Mouse (Mus musculus) spleen, adult 12 weeks (tissue): ENCODE measurements around the gene Aox1.
A peak's percentile ranks its signal among the peaks of the same experiment; 100 is the strongest.
"Not testable (repeated sequence)": the region's sequence is repeated elsewhere in the genome, so short reads cannot be mapped to it uniquely, and the experiment has no call there.

Experiments used
- DNase-seq: peaks from one replicate; pipeline ENCODE4 v3.0.0; 2022; ENCODE audit warnings: low spot score

Gene Aox1

DNA sequence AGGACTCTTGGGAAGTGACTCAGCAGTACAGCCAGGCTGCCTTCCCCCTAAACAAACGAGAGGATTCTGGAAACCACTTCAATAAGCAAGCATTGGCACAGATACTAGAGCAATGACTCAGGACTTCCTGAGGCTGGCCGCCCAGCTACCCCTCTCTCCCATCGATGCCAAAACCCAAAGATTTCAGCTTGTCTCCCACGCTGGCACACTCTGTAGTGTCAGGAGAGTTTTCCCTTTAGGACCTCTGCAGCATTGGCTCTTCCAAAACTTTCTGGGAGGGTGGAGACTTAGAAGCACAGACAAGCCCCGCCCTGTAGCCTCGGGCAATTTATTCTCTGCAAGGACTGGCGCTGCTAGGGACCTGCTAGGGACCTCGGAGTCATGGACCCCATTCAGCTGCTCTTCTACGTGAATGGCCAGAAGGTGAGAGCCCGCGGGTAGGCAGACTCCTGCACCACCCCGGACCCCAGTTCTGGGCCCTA, at the start of gene Aox1:
Aox1 (plus strand) TSS at position 296 of the 482 bp plus-strand sequence.
- DNase-seq, result no peak

DNA sequence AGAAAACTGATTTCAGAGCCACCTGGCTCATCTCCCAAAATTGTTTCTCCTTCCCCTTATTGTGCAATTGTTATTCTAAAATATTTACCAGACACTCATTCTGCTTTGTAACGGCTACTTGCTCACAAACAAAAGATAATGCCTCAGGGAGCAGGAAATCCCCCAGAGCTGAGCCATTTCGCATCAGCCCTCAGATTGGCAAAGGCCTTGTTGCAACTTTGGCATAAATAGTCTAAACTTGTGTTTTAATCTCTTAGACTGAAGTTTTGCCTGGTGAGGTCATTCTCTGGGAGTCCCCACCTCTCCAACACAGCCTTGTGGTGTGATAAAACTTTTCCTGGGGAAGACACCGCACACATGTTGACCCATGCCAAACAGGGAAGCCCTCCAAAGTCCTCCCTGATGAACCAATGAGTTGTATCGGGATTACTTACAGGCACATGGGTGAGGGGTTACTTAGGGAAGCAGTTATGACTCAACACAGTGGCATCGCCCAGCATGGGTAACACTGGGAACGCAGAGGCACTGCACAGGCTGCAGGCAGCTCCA, 40.6 kb upstream of the Aox1 start:
- no peak for DNase-seq

DNA sequence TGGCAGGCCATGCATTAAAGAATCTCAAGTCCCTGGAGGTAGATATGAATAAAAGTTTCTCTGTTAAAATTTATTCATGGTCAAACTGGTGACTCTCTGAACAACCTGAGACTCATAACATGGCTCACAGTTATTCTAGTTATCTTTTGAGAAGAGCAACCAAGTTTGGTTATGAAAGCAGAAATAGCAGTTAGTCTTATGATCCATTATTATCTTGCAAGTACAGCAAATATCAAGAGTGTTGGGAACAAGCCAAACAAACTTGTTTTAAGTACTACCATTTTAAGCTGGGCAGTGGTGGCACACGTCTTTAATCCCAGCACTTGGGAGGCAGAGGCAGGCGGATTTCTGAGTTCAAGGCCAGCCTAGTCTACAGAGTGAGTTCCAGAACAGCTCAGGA, 38.5 kb upstream of the Aox1 start:
- DNase-seq, result no peak

DNA sequence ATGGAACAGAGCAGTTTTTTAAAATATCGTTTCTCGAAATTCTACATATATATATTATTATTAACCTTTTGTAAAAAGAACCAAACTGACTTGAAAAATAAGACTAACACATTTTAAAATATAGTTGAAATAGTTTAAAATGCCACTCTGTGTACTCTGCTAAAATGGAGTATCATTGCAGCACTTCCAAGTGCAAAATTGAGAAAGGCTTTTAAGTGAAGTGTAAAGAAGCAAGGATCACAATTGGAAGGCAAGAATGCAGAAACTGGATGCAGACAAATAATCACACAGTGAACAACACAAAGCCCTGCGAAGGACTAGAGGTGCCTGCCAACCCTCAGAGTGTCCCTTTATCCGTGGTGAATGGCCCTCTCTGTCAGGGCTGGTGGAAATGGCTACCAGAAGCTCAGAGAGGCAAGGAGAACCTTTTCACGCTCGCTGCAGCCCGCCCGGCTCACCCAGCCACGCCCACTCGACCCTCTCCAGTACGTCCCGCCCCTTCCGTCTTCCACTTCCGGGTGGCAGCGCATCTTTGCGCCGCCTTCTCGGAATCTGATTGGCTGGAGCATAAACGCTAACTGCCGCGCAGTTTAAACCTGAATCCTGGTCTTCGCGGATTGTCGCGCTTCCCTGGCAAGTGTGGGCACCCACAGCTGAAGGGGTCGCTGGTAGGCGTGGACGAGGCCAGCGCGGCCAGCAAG, 34.1 kb upstream of the Aox1 start, which contains the start of gene Sgo2a:
Sgo2a (plus strand) TSS at position 540 of the 701 bp plus-strand sequence.
- DNase-seq, result peak; percentile 92

DNA sequence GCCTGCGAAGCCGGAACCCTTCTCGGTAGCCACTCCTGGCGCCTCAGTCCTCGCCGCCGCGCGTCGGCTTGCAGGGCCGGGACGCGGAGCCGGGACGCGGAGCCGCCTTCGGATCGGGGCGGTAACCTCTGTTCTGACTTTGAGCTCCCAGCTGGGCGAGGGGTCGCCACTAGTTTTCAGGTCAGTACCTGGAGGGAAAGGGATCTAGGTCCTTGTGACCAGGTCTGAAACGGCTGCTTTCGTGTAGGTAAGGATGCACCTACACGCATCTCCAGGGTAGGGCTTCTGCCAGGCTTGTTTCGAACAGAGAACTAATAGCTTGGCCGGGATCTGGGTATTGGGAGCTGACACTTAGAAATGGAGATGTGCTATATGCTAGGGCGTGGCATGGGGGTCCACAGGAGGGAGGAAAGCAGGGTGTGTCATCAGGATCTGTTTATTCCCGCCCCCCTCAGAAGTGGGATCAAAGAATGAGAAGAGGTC, 33.6 kb upstream of the Aox1 start:
- DNase-seq, result no peak

DNA sequence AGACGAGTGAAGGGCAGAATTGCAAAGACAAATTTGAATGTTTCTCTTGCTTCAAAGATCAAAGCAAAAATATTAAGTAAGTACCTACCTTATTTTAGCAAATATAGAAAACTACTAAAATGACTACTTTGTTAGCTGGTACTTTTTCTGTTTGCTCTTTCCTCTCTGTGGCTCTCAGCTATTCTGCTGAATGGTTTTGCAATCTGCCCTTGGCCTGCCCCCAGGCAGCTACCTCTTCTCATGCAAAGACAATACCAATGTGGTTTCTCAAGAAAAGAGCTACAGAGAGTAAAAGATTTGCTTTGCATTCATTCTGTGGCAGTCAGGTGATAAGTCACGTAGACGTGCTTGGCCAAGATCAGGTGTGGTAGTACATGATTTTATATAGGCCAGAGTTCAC, 31.6 kb upstream of the Aox1 start:
- no peak for DNase-seq

DNA sequence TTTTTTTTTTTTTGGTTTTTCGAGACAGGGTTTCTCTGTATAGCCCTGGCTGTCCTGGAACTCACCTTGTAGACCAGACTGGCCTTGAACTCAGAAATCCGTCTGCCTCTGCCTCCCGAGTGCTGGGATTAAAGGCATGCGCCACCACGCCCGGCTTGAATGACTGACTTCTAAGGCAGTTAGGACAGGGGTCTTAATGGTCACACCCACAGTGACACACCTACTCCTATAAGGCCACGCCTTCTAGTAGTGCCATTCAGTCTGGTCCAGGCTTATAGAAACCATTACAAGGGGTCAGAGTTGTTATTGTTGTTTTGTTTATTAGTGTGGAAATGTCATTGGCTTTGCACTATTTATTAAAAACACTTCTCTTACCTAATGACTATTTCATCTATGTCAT, 23.3 kb upstream of the Aox1 start:
- DNase-seq, result not testable (repeated sequence)

DNA sequence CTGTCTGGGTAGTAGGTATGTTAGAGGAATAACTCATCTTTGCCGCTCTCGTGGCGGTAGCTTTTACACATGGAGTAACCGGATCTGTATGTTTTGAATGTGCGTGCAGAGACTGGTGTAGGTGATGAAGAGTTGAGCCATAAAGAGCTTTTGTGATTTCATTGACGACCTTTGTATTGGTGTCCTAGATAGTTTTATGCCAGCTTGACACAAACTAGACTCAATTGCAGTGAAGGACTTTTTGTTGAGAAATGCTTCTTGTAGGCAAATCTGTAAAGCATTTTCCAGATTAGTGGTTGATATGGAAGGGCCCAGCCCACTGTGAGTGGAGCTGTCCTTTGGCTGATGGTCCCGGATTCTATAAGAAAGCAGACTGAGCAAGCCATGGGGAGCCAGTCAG, 10.9 kb upstream of the Aox1 start, which contains the start of gene Kctd18:
Kctd18 (minus strand) TSS at position 101 of the 400 bp plus-strand sequence.
- DNase-seq, result no peak

DNA sequence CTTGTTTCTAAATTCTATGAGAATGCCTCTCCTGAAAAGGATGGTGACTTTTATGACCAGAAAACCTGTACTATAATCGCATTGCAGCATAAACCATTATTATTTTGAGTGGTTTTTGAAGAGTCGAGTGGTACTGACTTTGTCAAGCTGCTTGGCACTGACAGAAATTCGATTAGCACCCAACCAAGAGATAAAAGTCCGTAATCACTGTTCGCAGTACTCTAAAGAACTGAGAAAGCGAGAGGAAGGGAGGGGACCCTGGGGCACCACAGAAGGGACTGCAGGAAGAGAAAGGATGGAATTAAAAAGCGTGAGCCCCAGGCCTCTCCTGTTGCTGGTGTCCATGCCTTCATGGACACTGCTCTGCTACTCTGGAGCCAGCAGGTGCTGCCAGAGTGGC, 2.0 kb upstream of the Aox1 start:
- DNase-seq, result no peak

DNA sequence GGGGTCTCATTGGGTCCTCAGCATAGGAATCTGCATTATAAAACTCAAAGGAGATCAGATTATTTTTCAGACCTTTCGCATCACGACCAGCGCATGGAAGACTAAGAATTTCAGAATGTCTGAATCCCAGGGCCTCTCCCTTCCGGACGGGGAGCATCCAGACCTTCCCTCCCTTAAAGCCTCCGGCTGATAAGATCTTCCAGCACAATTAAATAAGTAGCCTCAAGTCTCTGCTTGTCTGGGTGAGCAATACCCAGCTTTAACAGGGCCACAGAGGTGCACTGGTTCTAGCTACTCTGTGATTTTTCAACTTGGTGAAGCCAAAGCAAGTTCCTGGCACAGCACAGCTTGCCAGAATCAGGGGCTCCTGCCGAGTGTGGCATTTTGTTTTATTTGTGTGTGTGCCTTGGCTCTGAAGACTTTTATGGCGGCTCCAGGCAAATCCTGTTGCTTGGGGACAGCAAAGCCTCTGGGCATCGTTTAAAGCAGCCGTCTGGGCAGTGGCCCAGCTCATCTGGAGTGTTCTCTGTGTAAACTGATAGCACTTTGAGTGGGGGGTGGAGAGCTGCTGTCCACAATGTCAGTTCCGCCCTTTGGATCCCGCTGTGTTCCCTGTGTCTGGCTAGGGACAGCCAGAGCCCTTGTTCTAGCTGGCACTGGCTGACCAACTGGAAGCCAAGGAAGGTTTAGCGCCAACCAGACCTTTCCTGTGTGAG, 583 bp downstream of the Aox1 start:
- DNase-seq, result no peak

DNA sequence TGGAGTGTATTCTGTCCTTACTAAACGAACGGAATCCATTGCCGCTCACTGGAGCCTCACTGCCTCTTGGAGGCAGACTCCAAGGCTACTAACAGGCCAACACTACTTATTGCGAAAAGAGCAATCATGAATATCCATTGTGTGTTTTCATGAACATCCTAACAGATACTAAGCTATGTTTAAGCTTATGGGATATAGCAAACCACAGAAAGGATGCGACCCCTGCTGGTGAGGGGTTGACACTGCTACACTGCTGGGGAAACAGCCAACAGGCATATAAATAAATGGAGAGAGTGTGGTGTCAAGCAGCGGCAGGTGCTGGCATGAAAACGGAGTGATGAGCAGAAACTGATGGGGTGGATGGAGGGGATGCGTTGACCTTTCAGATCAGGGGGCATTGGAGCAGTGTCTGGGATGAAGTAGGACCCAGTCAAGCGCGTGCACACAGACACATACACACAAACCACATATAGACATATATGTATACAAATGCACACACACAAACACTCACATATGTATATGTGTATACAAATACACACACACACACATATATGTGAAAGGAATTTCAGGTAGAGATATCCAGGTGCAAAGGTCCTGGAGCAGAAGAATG, 1.5 kb downstream of the Aox1 start:
- peak; percentile 35 for DNase-seq

DNA sequence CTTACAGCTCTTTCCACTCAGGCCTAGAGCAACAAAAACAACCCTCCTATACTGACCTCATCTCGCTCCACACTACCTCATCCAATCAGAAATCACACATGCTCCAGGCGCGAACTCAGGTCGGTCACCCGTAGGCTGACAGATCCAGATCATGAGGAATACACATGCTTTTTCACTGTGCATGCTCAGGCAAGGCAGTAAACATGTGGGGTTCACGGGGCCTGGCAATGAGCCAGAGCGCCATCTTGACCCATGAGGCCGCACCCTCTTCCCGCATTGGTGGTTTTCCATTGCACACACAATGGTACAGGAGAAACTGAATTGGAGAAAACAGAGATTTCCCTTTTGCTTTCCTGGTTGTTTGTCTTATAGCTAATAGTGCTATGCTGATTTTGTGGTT, 7.6 kb downstream of the Aox1 start:
- not testable (repeated sequence) for DNase-seq

DNA sequence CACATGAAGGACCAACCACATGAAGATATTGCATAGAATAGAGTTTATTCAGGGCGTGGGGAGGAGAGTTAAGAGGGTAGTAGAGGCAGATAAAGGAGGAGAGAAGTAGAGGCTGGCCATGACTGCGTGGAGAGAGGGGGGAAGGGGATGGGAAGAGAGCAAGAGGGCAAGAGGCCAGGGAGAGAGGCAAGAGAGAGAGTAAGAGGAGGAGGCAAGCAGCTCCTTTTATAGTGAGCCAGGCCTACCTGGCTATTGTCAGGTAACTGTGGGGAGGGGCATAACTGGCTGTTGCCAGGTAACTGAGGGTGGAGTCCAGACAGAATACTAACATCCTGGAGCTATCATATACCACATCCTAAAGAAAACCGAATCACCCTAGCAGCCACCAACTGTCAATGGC, 15.3 kb downstream of the Aox1 start:
- no peak for DNase-seq

DNA sequence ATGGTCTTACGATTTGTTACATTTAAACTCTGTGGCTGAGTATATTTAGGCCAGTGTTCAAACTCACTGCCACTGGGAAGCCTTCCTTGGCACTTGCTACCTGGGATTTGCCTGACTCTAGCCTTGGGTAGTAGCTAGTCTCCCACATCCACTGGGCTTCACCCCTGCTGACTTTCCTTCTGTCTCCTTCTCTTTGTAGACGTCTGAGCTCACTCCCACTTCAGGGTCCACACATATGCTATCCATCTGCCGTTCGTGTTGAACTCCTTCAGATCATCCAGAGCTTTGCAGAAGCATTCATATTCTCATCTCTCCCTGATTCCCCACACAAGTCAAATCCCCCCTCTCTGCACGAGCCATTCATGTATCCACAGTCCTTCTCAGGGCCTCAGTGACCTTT, 15.8 kb downstream of the Aox1 start:
- no peak for DNase-seq

DNA sequence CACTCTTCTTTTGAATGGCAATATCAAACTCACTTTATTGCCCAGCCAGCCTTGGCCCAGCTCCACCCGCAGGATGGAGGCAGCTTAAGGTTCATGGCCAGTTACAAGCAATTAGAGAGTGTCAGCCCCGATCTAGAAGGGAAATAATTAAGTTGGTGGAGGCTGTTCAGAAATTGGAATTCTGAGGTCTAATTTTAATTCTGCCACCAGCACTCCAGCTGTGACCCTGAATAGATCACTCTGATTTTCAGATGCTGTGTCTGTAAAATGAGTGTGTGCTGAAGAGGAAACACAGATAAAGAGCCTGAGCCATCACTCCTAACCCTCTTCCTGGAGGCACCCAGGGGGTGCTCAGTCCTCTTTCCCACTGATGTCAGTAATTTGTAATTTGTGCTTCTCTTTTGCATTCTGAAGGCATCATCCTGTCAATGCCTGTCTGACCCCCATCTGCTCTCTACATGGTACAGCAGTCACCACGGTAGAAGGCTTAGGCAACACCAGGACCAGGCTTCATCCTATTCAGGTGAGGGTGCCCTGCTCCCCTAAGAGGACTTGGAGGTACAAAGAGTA, 17.1 kb downstream of the Aox1 start:
- DNase-seq, result no peak

DNA sequence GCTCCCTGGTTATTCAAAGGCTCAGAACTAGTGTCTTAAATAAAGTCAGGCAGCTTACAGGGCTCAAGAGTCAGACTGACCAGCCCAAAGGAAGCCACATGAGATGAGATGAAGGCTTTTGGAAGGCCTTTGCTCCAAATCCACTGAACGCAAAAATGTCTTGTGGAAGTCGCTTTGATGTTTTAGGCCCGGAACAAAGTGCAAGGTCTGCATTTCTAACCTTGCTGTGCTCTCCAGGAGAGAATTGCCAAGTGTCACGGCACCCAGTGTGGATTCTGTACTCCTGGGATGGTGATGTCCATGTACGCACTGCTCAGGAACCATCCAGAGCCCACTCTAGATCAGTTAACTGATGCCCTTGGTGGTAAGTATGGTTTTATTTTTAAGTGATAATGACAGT, 19.4 kb downstream of the Aox1 start:
- no peak for DNase-seq

DNA sequence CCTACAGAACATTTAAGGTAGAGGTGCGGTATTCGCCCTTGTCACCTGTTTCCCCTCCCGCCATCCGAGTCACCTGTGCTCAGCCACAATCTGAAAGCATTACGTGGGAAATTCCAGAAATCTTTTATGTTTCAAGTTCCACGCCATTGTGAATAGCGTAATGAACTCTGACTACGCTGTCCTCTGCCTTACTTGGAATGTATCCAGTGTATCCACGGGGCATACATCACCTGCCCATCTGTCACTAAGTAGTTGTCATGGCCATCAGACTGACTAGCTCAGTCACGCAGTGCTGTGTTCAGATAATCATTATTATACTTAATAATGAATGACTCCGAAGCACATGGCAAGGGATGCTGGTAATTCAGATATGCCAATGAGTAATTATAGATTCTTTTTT, 25.9 kb downstream of the Aox1 start:
- DNase-seq, result no peak

DNA sequence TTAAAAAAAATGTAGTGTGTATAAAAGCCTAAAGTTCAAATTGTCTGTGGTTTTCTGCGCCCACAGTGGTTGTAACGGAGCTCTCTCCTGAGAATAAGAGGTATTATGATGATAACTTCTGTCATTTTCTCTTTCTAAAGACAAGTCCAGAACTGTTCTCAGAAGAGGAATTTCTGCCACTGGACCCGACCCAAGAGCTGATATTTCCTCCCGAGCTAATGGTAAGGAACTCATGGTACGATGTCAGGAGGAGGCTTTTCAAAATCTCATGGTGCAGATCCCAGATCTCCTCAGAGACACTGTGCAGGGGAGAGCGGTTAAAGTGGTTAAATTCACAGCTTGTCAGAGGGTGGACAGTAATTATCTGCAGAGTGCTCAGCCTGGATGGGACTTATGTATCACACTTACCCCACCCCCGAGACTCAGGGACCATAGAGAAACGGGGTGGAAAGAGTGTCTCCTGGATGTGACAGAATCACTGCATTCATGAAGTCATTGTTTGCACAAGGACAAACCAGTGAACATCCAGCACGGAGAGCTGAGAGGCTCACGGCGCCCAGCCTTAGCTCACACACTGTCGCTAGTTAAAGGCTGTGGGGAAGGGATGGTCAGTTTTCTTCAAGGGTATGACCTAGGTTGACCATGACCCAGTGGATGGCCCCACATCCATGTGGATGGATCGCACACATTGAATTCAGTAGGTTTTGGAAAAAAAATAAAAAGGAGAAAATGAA, 26.5 kb downstream of the Aox1 start:
- no peak for DNase-seq

DNA sequence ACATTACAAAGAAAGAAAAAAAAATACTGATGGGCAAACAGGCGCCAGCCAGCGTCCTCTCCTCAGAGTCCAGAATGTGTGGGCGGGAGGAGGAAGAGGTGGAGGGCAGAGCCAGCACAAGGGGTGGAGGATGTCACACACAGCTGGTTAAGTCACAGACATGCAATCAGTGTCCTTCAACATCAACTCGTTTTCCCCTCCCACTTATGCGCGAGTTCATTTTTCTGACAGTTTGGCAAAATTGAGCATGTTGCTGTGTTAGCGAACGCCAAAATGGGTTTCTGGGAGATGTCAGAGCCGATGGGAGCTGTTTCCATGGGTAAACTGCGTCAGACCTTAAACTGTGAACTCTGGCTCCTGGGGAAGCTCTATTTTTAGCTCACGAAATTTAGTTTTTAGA, 27.2 kb downstream of the Aox1 start:
- no peak for DNase-seq

DNA sequence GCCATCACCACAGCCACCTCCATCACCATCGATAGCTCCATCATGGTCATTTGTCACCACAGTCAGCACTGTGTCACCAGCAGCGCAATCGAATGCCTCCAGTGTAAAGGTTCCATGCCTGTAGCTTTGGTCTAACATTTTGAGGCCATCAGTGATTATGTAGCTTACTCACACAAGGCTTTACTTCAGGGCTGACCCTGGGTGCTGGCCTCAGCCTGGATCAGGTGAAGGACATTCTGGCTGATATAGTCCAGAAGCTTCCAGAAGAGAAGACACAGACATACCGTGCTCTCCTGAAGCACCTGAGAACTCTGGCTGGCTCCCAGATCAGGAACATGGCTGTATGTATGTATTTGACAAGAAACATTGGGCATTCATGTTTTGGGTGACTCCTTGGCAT, 29.1 kb downstream of the Aox1 start:
- no peak for DNase-seq

DNA sequence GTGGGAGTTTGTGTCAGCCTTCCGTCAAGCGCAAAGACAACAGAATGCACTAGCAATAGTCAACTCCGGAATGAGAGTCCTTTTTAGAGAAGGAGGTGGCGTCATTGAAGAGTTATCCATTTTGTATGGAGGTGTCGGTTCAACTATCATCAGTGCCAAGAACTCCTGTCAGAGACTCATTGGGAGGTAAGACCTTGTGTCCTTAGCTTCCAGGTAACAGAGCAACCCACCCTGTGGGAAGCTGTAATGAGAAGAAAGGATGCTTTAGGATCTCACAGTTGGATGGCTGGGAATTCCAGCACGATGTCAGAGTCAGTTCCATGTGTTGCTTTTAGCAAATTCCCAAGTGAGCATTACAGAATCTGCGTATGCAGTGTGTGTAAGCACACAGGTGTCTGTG, 32.4 kb downstream of the Aox1 start:
- no peak for DNase-seq

DNA sequence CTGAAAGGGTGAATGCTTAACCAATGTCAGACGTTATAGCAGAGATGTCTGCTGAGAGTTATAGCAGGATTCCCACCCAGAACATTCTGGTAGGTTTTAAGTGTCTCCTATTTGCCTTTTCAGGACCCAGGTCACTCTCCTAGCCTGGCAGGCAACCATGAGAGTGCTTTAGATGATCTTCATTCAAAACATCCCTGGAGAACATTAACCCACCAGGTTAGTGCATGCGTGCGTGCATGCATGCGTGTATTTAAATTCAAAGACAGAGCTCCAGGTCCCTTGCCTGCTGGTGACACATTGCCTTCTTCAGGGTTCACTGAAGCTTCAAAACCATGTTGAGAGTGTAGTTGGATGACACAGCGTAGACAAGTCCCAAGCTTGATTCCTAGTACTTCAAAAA, 35.4 kb downstream of the Aox1 start:
- DNase-seq, result no peak
